Mouse (Mus musculus): ENCODE data around the gene Supt5. TPM values are rescaled to one million over a fixed set of nuclear protein-coding genes. Genes with fewer than 3 reads are reported as not detected.

The Supt5 gene
- polyA plus RNA-seq, 1 experiment, result 8.3 TPM

DNA sequence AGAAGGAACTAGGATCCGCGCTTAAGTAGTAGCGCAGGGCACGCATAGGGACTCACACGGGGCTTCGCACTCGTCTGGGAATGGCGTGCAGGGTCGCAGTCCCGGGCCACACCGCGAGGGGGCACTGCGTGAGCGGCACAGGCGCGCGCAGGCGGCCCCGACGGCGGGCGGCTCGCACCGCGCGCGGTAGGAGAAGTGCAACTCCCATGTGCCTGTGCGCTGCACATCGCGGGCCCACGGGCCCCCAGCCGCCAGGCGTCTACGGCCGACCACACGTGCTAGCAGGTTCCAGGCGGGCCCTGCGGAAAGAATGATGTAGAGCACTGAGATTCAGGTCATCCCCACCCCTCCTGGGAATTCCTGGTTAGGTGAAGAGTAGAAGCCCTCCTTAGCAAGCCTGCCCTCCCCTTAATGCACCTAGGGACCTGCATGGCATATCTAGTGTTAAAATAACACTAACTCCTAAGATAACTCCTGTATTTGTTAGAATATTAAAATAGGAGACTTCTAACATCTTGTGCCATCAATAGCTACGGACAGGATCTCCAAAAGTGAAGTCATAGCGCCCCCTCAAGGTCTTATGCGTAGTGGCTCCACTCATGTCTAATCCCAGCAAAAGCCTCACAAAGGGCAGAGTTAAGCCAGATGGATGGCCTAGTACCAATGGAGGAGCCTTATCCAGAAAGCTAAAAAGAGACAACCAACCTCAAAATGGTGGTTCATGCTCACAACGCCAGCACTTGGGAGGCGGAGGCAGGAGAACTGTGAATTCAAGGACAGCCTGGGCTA lies 39.5 kb downstream of the Supt5 start:
- Histone ChIP-seq H3K9me3 (ENCODE audit: control insufficient read depth, low read length) (no peaks in the 10 kb centered on the region), H3K4me3 (replicated peaks) (no peak overlapping the region), H3K4me1 (ENCODE audit: control insufficient read depth) (peaks cover 15% of the 10 kb centered on the region), H3K36me3 (ENCODE audit: control insufficient read depth) (no peaks in the 10 kb centered on the region; the same call in 1 of the 2 replicates), H3K27me3 (ENCODE audit: control insufficient read depth) (peaks cover 78% of the 10 kb centered on the region)
- no peak for TF ChIP-seq GATA1 (IDR thresholded peaks at IDR 0.05; ENCODE audit: low read length)
- TF ChIP-seq TAL1 (IDR thresholded peaks at IDR 0.05; ENCODE audit: low read length), result no peak

DNA sequence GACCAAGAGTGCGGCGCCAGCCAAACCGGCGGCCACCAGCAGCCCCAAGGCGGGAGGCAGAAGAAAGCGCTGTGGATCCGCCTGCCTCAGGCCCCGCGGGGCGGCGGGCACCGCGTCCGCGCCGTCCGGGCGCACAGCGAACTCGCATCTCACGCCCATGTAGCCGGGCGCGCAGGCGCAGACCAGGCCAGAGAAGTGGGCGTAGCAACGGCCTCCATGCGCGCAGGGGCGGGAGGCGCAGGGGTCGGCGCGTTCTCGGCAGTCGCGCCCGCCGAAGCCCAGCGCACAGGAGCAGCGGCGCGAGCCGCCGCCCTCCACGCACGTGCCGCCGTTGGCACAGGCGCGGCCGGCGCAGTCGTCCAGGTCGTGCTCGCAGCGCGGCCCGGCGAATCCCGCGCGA lies 44.1 kb downstream of the Supt5 start:
- Histone ChIP-seq H3K36me3 (ENCODE audit: control insufficient read depth) (no peaks in the 10 kb centered on the region), H3K4me3 (replicated peaks) (peak overlapping the region; percentile 44), H3K4me1 (ENCODE audit: control insufficient read depth) (peaks cover 10% of the 10 kb centered on the region), H3K9me3 (ENCODE audit: control insufficient read depth, low read length) (no peaks in the 10 kb centered on the region; the same call in 1 of the 2 replicates), H3K27me3 (ENCODE audit: control insufficient read depth) (peaks cover 84% of the 10 kb centered on the region)
- TF ChIP-seq GATA1 (IDR thresholded peaks at IDR 0.05; ENCODE audit: low read length), result no peak
- no peak for TF ChIP-seq TAL1 (IDR thresholded peaks at IDR 0.05; ENCODE audit: low read length)

DNA sequence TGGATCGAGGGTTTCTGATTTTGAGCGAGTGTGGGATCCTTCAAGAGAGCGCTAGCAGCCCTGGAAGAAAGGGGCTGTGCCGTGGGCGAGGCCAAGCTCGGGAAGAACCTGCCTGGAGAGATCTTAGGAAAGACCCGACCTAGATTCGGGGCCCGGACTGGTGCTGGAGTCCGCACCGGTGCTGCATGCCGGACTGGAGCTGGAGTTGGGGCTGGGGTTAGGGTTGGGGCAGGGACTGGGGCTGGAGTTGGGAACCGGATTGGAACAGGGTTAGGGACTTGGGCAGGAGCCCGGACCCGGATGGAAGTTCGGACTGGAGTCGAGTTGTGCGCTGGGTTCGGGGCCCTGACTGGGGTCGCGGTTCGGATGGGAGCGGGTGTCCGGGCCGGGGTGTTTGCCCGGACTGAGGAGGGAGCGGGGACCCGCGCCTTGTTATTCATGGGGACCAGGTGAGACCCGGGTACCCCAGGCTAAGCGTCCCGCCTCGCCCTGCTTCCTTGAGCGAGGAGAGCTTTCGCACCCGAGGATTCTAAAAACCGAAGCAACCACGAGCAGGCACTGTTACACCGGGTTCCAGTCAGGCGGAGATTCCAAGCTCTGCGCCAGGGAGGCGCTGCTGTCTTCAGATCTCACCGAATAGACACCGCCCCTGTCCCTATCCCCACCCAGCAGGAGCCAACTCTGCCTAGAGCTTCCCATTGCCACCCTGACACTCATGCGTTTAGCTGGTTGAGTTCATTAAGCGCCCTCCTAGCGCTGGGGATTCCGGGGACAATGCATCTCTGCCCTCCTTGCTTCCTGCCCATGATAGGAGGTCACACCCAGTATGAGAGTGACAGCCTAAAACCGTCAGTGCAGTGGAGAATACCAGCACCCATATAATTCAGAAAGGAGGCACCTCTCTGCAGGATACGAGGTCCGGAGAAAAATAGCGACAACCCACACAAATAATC lies 47.6 kb downstream of the Supt5 start, which contains the start of gene Selenov:
Gene Selenov (minus strand): TSS at position 549 of the 953 bp plus-strand sequence.
- no peaks in the 10 kb centered on the region; the same call in 1 of the 2 replicates for H3K9me3 ChIP-seq (ENCODE audit: control insufficient read depth, low read length)
- no peak within 1 kb of the TSS for H3K4me3 ChIP-seq (replicated peaks)
- peaks cover 86% of the 10 kb centered on the region for H3K27me3 ChIP-seq (ENCODE audit: control insufficient read depth)
- no peaks in the 10 kb centered on the region for H3K36me3 ChIP-seq (ENCODE audit: control insufficient read depth)
- no peak for TF ChIP-seq TAL1 (IDR thresholded peaks at IDR 0.05; ENCODE audit: low read length)
- no peak for TF ChIP-seq GATA1 (IDR thresholded peaks at IDR 0.05; ENCODE audit: low read length)
- H3K4me1 ChIP-seq (ENCODE audit: control insufficient read depth), result peaks cover 7% of the 10 kb centered on the region

DNA sequence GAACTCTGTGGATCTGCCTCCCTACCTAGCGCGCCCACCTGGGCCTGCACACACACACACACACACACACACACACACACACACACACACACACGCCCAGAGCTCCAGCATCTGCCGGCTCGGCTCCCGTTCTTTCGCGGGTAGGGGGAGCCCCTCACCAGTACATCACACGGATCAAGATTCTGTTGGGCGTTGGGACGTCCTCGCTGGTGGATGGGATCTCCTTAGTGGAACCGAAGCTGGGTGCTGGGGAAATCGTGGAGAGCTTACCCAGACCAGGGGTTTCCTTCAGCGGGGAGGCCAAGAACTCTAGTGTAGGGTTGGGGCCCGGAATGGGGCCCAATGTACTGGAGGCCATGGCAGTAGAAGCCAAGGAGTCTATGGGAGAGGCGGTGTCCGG lies 48.4 kb downstream of the Supt5 start:
- Histone ChIP-seq H3K36me3 (ENCODE audit: control insufficient read depth) (no peaks in the 10 kb centered on the region), H3K9me3 (ENCODE audit: control insufficient read depth, low read length) (no peaks in the 10 kb centered on the region; the same call in 1 of the 2 replicates), H3K4me3 (replicated peaks) (no peak overlapping the region), H3K27me3 (ENCODE audit: control insufficient read depth) (peaks cover 80% of the 10 kb centered on the region), H3K4me1 (ENCODE audit: control insufficient read depth) (peaks cover 7% of the 10 kb centered on the region)
- TF ChIP-seq GATA1 (IDR thresholded peaks at IDR 0.05; ENCODE audit: low read length) (no peak), TAL1 (IDR thresholded peaks at IDR 0.05; ENCODE audit: low read length) (no peak)

DNA sequence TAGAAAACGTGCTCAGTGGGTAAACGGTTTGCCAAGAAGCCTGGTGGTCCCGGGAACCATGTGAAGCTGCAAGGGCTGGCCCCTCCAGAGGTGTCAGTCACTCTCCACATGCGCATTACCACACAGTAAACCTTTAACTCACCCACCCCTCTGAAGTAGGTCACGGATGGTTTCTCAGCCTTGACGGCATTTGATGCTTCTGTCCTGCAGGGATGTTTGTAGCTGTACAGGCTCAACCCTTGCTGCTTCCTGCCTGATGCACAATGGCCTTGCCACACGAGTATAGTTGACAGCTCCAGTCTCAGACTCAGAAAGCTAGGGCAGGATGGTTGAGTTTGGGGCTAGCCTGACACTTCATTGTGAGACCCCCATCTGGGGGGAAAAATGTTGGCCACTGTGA lies 57.9 kb downstream of the Supt5 start:
- no peaks in the 10 kb centered on the region for H3K9me3 ChIP-seq (ENCODE audit: control insufficient read depth, low read length)
- H3K4me3 ChIP-seq (replicated peaks), result no peak overlapping the region
- no peak for TF ChIP-seq GATA1 (IDR thresholded peaks at IDR 0.05; ENCODE audit: low read length)
- TF ChIP-seq TAL1 (IDR thresholded peaks at IDR 0.05; ENCODE audit: low read length), result no peak
- H3K36me3 ChIP-seq (ENCODE audit: control insufficient read depth), result no peaks in the 10 kb centered on the region
- H3K4me1 ChIP-seq (ENCODE audit: control insufficient read depth), result peaks cover 13% of the 10 kb centered on the region
- peaks cover 2% of the 10 kb centered on the region; the same call in 1 of the 2 replicates for H3K27me3 ChIP-seq (ENCODE audit: control insufficient read depth)

DNA sequence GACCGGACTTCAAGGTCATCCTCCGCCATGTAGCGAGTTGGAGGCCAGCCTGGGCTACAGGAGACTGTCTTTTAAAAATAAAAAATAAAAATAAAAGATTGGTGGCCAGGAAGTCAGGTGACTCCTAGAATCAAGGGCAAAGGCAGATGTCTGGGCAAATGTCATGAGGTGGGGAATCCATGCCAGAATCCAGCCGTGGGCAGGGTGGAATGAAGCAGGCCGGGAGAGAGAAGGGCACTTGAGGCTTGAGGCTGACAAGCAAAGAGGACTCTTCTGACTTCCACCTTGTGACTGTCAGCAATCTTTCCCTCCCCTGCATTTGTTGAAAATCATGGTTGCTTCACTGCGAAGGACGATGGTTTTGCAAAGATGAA lies 60.3 kb downstream of the Supt5 start:
- Histone ChIP-seq H3K4me3 (replicated peaks) (peak overlapping the region; percentile 90), H3K9me3 (ENCODE audit: control insufficient read depth, low read length) (no peaks in the 10 kb centered on the region), H3K4me1 (ENCODE audit: control insufficient read depth) (peaks cover 13% of the 10 kb centered on the region), H3K36me3 (ENCODE audit: control insufficient read depth) (no peaks in the 10 kb centered on the region), H3K27me3 (ENCODE audit: control insufficient read depth) (peaks cover 2% of the 10 kb centered on the region; the same call in 1 of the 2 replicates)
- TF ChIP-seq GATA1 (IDR thresholded peaks at IDR 0.05; ENCODE audit: low read length), result no peak
- TF ChIP-seq TAL1 (IDR thresholded peaks at IDR 0.05; ENCODE audit: low read length), result no peak

DNA sequence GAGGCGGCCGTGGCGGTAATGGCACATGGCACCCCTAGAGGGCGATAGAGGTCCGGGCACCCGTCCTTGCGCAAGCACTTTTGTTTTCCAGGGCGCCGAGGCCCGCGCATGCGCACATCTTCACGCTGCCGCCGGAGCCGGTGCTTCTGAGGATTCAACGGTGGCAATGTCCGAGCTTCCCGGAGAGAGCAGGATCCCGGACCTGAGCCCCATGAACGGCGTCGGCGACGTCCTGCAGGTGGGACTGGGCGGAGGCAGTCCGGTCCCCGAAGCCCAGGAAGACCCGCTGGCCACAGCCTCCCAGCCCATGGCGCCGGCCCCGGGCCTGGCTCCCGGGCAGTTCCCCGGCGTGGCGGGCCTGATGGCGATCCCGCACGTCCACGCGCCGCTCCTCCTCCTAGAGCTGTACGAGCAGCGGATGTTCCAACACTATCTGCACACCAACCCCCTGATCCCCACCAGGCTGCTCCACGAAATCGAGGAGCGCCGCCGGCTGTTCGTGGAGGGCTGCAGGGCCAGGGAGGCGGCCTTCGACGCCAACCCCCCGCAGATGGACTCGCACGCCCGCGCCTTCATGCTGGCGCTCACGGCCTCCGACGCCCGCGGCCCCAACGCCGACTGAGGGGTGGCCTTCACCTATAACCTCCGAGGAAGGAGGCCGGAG lies 60.8 kb downstream of the Supt5 start, which contains the start of gene Eid2b:
Gene Eid2b (plus strand): TSS at position 125 of the 664 bp plus-strand sequence.
- Histone ChIP-seq H3K4me3 (replicated peaks) (peak within 1 kb of the TSS; percentile 90), H3K9me3 (ENCODE audit: control insufficient read depth, low read length) (no peaks in the 10 kb centered on the region), H3K36me3 (ENCODE audit: control insufficient read depth) (no peaks in the 10 kb centered on the region), H3K27me3 (ENCODE audit: control insufficient read depth) (peaks cover 2% of the 10 kb centered on the region; the same call in 1 of the 2 replicates), H3K4me1 (ENCODE audit: control insufficient read depth) (peaks cover 13% of the 10 kb centered on the region)
- TF ChIP-seq GATA1 (IDR thresholded peaks at IDR 0.05; ENCODE audit: low read length) (no peak), TAL1 (IDR thresholded peaks at IDR 0.05; ENCODE audit: low read length) (no peak)

DNA sequence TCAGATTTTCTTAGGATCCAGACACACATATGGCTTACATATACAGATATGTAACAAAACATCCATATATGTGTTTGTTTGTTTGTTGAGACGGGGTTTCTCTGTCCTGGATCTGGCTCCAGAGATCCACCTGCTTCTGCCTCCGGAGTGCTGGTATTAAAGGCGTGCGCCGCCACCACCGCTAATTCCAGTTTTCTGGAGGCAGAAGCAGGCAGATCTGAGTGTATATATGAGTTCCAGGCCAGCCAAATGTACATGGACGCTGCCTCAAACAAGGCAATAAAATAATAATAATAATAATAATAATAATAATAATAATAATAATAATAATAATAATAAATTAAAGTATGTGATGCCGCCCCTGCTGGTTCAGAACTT lies 61.3 kb downstream of the Supt5 start:
- peaks cover 13% of the 10 kb centered on the region for H3K4me1 ChIP-seq (ENCODE audit: control insufficient read depth)
- H3K9me3 ChIP-seq (ENCODE audit: control insufficient read depth, low read length), result no peaks in the 10 kb centered on the region
- peak overlapping the region; percentile 90 for H3K4me3 ChIP-seq (replicated peaks)
- no peaks in the 10 kb centered on the region for H3K36me3 ChIP-seq (ENCODE audit: control insufficient read depth)
- peaks cover 2% of the 10 kb centered on the region; the same call in 1 of the 2 replicates for H3K27me3 ChIP-seq (ENCODE audit: control insufficient read depth)
- TF ChIP-seq GATA1 (IDR thresholded peaks at IDR 0.05; ENCODE audit: low read length) (no peak), TAL1 (IDR thresholded peaks at IDR 0.05; ENCODE audit: low read length) (no peak)

Data from erythroblast, embryonic 14.5 days (primary cell).